Mouse (Mus musculus) NIH3T3 (cell line): Measurements from ENCODE around the gene Lce1a1.
"Not testable (repeated sequence)": the region's sequence is repeated elsewhere in the genome, so short reads cannot be mapped to it uniquely, and the experiment has no call there.

ENCODE experiments used
- DNase-seq: peaks from one replicate; pipeline ENCODE4 v3.0.0-alpha.2; 2012; ENCODE audit warnings: low read depth

The Lce1a1 gene

DNA sequence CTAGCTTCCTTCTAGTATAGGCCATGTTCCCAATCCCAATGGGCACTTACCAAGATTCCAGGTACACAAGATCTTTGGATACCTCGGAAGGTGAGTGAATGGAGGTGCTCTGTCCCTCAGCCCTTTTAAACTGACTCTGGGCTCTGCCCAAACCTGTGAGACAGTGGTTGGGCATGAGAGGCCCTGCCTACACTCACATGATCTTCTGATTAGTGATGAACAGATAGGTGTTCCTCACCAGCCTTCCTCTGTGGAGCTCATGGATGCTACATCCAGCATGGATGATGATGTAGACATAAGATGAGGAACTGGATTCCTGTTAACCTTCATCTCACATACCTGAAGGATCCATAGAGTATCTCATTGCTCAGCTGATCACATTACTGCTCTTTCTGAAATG lies at the start of gene Lce1a1:
TSS of gene Lce1a1 (minus strand) at position 101 of the 400 bp plus-strand sequence.
- no peak for DNase-seq

DNA sequence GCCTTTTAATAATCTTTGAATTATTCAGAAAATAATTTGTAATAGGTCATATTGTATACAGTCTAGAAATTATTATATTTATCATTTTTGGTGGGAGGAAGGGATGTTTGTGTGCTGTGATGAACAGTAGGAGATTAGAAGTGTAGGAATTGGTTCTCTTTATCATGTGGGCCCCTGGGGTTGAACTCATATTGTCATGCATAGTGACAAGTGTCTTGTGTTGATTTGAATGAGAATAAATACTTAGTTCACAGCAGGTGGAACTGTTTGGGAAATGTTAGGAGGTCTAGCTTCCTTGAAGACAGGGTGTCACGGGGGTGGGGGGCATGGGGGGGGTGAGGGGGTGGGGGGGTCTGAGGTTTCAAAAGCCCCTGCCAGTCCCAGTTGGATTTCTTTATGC lies 46.5 kb upstream of the Lce1a1 start:
- DNase-seq: no peak

- DNase-seq: no peak
Measured at GRCm38 (mm10) chr3:92691688-92692087, 43.6 kb upstream of the Lce1a1 start.

DNA sequence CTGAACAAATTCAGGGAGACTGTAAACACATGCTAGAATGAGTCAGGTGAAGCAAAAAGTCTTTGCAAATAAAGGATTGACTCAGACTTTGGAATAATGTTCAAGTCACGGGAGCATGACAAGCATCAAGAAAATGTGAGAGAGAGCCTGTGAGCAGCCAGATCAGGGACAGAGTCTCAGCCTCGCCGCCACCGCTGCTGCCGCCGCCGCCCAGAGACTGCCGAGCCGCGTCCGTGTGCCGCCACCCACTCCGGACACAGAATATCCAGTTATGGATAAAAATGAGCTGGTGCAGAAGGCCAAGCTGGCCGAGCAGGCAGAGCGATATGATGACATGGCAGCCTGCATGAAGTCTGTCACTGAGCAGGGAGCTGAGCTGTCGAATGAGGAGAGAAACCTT lies 41.0 kb upstream of the Lce1a1 start:
- not testable (repeated sequence) for DNase-seq

DNA sequence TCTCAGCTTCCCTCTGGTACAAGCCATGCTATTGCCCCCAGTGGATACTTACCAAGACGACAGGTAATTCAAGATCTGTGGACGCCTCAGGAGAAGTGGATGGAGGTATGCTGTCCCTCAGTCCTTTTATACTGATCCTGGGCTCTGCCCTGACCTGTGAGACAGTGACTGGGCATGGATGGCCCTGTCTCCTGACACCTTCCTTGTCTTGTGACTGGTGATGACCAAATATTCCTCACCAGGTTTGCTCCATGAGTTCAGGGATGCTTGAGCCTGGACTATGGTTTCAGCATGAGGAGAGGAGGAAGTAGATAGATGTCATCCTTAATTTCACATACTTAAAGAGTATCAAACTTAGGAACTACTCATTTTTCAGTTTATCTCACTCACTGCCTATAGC lies 39.0 kb upstream of the Lce1a1 start, which contains the start of gene Lce1d:
TSS of gene Lce1d (minus strand) at position 101 of the 400 bp plus-strand sequence.
- no peak for DNase-seq

GRCm38 (mm10) chr3:92678947-92679346 lies 30.8 kb upstream of the Lce1a1 start, which contains the start of gene Lce1c:
Lce1c (plus strand) TSS chr3:92679247.
- no peak for DNase-seq

DNA sequence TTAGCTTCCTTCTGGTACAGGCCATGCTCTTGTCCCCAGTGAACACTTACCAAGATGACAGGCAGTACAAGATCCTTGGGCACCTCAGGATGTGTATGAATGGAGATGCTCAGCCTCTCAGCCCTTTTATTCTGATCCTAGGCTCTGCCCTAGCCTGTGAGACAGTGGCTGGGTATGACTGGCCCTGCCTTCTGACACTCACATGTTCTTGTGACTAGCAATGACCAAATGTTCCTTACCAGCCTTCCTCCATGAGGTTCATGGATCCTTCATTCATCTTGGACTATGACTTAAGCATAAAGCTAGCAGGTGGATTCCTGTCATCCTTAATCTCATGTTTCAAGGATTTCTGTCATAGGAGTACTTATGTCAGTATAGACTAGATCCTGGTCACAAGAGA lies 22.1 kb upstream of the Lce1a1 start, which contains the start of gene Lce1a2:
TSS of gene Lce1a2 (minus strand) at position 101 of the 400 bp plus-strand sequence.
- no peak for DNase-seq

DNA sequence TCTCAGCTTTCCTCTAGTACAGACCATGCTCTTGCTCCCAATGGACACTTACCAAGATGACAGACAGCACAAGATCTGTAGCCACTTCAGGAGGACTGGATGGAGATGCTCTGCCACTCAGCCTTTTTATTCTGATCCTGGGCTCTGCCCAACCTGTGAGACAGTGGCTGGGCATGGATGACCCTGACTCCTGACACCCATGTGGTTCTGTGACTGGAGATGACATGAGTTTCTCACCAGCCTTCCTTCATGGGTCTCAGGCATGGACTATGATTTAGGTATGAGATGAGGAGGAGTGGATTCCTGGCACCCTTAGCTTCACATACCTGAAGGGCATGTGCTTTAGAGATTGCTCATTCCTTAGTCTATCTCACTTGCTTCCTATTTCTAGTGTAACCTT lies 8.7 kb upstream of the Lce1a1 start, which contains the start of gene Lce1b:
TSS of gene Lce1b (minus strand) at position 101 of the 400 bp plus-strand sequence.
- no peak for DNase-seq

- no peak for DNase-seq
Measured at GRCm38 (mm10) chr3:92639854-92640253, 8.3 kb downstream of the Lce1a1 start.

- no peak for DNase-seq
Measured at GRCm38 (mm10) chr3:92638653-92638991, 9.5 kb downstream of the Lce1a1 start.

- DNase-seq: no peak
Measured at GRCm38 (mm10) chr3:92637745-92638652, 10.1 kb downstream of the Lce1a1 start.

- DNase-seq: no peak
Measured at GRCm38 (mm10) chr3:92621560-92621959, 26.5 kb downstream of the Lce1a1 start, which contains the start of gene Lce6a. Lce6a (minus strand) TSS chr3:92621660.

DNA sequence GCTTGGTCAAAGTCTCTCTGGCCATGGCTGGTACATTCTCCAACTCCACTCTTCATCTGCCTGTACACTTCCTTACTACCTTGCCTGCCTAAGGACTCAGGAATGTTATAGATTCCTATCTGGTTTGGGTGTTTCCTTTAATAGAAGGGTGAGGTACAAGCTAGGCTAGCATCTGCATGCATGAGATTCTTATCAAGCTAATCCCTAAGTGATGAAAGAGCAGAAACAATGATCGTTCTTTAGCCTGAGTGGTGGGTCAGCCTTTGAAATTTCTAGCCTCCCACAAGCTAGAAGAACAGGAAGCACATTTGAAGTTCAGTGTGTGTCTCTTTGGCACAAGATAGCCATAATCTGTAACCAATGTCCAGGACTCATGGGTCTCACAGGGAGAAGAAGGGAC lies 38.3 kb downstream of the Lce1a1 start:
- DNase-seq: no peak

- no peak for DNase-seq
Measured at GRCm38 (mm10) chr3:92607392-92607791, 40.7 kb downstream of the Lce1a1 start, which contains the start of gene 2210017I01Rik. 2210017I01Rik (minus strand) TSS chr3:92607492.

GRCm38 (mm10) chr3:92602169-92602568 lies 45.9 kb downstream of the Lce1a1 start:
- DNase-seq: peak; percentile 44

DNA sequence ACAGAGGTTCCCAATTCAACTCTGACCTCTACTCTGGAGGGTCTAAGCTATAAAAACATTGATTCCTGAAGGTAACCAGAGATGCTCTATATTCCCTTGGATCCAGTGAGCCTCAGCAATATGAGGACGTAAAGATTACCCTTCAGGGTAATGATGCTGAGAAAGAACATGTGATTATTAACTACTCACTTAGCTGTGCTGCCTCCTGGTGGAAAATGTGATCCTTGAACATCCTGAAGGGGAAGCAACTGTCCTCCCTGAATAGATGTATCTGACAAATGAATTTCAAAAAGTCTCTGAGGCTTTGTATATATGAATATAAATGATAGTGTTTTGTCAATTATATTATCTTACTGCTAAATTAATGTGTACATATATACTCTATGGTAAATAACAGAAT lies 47.7 kb downstream of the Lce1a1 start:
- no peak for DNase-seq

GRCm38 (mm10) chr3:92599973-92600372 lies 48.1 kb downstream of the Lce1a1 start:
- DNase-seq: no peak

DNA sequence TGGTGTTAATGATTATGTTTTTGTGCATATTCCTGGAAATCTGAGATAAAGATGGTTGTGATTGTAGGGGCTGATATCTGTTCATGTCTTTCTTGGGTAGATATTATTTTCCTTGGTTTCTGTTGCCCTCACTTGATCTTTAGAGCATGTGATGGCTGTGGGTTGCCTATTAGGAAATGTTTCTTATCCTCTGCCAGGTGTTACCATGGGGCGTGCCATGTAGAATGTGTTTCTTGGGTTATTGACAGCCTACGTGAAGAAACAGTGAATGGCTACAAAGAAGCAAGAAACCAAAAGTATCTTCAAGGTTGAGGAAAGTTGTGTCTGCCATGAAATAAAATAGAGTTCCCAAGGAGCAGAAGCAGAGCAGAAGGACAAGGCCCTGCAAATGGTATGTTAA lies 49.7 kb downstream of the Lce1a1 start:
- no peak for DNase-seq
